14 mouse cellular contexts compared by ENCODE assay signal in the genomic region with DNA sequence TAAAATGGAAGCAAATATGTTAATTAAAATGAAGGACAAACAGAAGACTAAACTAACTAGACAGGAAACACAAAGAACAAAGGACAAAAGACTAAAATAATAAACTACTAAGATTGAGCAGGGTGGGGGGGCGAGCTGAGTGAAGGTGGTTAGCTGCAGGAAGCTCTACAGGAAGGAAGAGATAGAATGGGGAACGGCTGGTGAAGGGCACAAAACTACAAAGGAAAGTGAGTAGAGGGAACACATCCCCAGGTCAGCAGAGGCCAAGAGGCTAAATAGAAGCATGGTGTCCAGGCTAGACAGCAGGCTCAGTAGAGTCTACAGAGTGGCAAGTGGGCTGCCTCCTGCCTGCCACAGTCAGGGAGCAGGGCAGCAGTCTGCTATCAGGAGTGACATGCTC.
DNase-seq lines count a peak whose midpoint lies in the region; ATAC-seq lines count a peak whose summit lies in the region.
"Had no signal": no experiment of that assay in that cellular context is flagged by ENCODE, and none has a peak within 500 bp of the region (broad histone marks: within the 10 kb centered on the region; RNA-seq: fewer than 3 reads in every experiment).

No protein-coding gene starts in this region.

- peak; percentile 52 for DNase-seq in CD4-positive helper T cell, adult 2 months (ENCODE audit: low read depth, low spot score)
- DNase-seq in thymus, postnatal 0 days (ENCODE audit: low spot score): peak; percentile 78
- no peak for DNase-seq in right cerebral cortex, adult 18-20 months
- no peak for DNase-seq in left cerebral cortex, postnatal 14 days (ENCODE audit: low spot score in 2 of 2)
- no peak for DNase-seq in right cerebral cortex, postnatal 10 days (ENCODE audit: low spot score in 2 of 2)
- DNase-seq: adrenal gland, adult 8-10 months had no signal

- intact Hi-C loops in left cerebral cortex, postnatal 14 days (cut with DNase I): loop anchor here (5.0 kb wide), 1 partner anchor 128 kb away; no protein-coding TSS in a partner anchor

- no peak overlapping the region for H3K4me2 ChIP-seq in heart, embryonic 15.5 days
- H3K4me2 ChIP-seq in heart, embryonic 12.5 days: no peak overlapping the region
- H3K4me2 ChIP-seq: hindbrain, embryonic 13.5 days; neural tube, embryonic 15.5 days had no signal

- no peak overlapping the region for H3K4me3 ChIP-seq in heart, embryonic 15.5 days
- no peak overlapping the region for H3K4me3 ChIP-seq in heart, embryonic 12.5 days
- H3K4me3 ChIP-seq: hindbrain, embryonic 13.5 days; myocyte; neural tube, embryonic 15.5 days had no signal

- peak overlapping the region; percentile 7; the same call in 1 of the 2 replicates for H3K27ac ChIP-seq in heart, embryonic 15.5 days
- no peak overlapping the region for H3K27ac ChIP-seq in heart, embryonic 12.5 days (ENCODE audit: poor library complexity, severe bottlenecking)
- H3K27ac ChIP-seq: hindbrain, embryonic 13.5 days; neural tube, embryonic 15.5 days had no signal

- H3K9me3 ChIP-seq in heart, embryonic 15.5 days (replicated peaks): no peaks in the 10 kb centered on the region
- H3K9me3 ChIP-seq in heart, embryonic 12.5 days (replicated peaks): no peaks in the 10 kb centered on the region
- H3K9me3 ChIP-seq: hindbrain, embryonic 13.5 days; neural tube, embryonic 15.5 days had no signal

- H3K9ac ChIP-seq in heart, embryonic 15.5 days: no peak overlapping the region
- H3K9ac ChIP-seq in heart, embryonic 12.5 days: no peak overlapping the region
- H3K9ac ChIP-seq: hindbrain, embryonic 13.5 days; neural tube, embryonic 15.5 days had no signal

- no peak for ATAC-seq in heart, embryonic 15.5 days (replicated peaks; ENCODE audit: insufficient number of reproducible peaks, insufficient read depth, low FRiP score, low read depth)
- no peak for ATAC-seq in heart, embryonic 12.5 days (ENCODE audit: insufficient number of reproducible peaks, low FRiP score)
- ATAC-seq in granulocyte monocyte progenitor cell, adult 5-6 weeks (replicated peaks; ENCODE audit: poor library complexity, severe bottlenecking): peak; percentile 28; the same call in 1 of the 2 replicates
- ATAC-seq: intestine, embryonic 16.5 days; lung, postnatal 0 days had no signal

- H3K4me1 ChIP-seq in heart, embryonic 15.5 days (replicated peaks): peaks cover 3% of the 10 kb centered on the region; the same call in 1 of the 2 replicates
- H3K4me1 ChIP-seq in heart, embryonic 12.5 days (replicated peaks): 0 out of 2 replicates have a peak, but pooled peaks cover 3% of the 10 kb centered on the region
- H3K4me1 ChIP-seq: hindbrain, embryonic 13.5 days; neural tube, embryonic 15.5 days had no signal

- peaks cover 67% of the 10 kb centered on the region for H3K36me3 ChIP-seq in heart, embryonic 15.5 days
- peaks cover 80% of the 10 kb centered on the region for H3K36me3 ChIP-seq in heart, embryonic 12.5 days

- 67% methylated on average over 2 of the region's 2 CpGs for WGBS in heart, embryonic 15.5 days
- 54% methylated on average over 2 of the region's 2 CpGs for WGBS in heart, embryonic 12.5 days

- H3K27me3 ChIP-seq in heart, embryonic 15.5 days: no peaks in the 10 kb centered on the region
- no peaks in the 10 kb centered on the region for H3K27me3 ChIP-seq in heart, embryonic 12.5 days (replicated peaks)
- H3K27me3 ChIP-seq: hindbrain, embryonic 13.5 days; neural tube, embryonic 15.5 days had no signal

Comparison
In these comparisons a context has a peak if more than half of its experiments do, and no peak if none do; other contexts are left out.
1. DNase-seq: peak in CD4-positive helper T cell, adult 2 months (single experiment) and thymus, postnatal 0 days (single experiment); none in right cerebral cortex, adult 18-20 months (single experiment), left cerebral cortex, postnatal 14 days (0 of 2) and right cerebral cortex, postnatal 10 days (0 of 2).